Mouse (Mus musculus): ENCODE measurements around the gene Spsb1. TPM values are rescaled to one million over a fixed set of nuclear protein-coding genes. Genes with fewer than 3 reads are reported as not detected.

Gene Spsb1
- 3.8 and 5.1 TPM in 2 replicates for polyA plus RNA-seq (2015; fragmentation: Nextera tagmentation; extraction: Ambion mirVana)

DNA sequence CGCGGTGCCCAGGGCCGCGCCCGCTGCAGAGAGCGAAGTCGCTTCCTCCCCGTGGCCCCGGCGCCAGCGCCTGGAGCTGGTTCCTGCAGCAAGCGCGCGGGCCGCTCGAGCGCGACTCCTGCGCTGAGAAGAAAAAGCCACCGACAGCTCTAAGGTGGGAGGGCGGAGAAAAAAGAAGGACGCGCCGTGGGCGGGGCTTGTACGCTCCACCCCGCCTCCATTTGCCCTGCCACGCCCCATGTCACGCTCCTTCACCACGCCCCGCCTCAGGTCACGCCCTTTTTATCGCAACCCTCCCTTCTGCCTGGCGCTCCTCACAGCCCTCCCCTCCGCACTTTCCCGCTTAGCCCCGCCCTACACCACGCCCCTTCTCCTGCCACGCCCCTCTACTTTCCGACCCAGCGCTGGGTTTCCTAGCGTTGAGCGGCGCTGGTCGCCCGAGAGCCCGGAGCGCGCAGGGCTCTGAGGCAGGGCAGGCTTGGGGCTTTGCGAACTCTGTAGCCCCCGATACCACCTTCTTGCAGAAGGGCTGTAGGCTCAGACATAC is at the start of gene Spsb1:
TSS of gene Spsb1 (minus strand) at position 151 of the 547 bp plus-strand sequence.
- ATAC-seq, result peak; percentile 73
- no peaks in the 10 kb centered on the region for H3K36me3 ChIP-seq (ENCODE audit: control insufficient read depth, insufficient read depth, low read length)
- whole genome bisulfite sequencing, result under 1% methylated on average over 50 of the region's 51 CpGs
- peak within 1 kb of the TSS; percentile 59 for H3K4me3 ChIP-seq (ENCODE audit: low read depth, low read length)
- H3K4me1 ChIP-seq (ENCODE audit: control insufficient read depth, insufficient read depth, low read length), result peaks cover 13% of the 10 kb centered on the region
- H3K9me3 ChIP-seq (replicated peaks; ENCODE audit: control insufficient read depth, low read length, poor library complexity, severe bottlenecking), result no peaks in the 10 kb centered on the region
- peaks cover 31% of the 10 kb centered on the region for H3K27me3 ChIP-seq (ENCODE audit: control insufficient read depth, insufficient read depth, low read depth, low read length)
- H3K4me2 ChIP-seq (ENCODE audit: low read length), result peak within 1 kb of the TSS; percentile 99
- peak within 1 kb of the TSS; percentile 64 for H3K9ac ChIP-seq (ENCODE audit: low read depth, low read length)
- H3K27ac ChIP-seq (ENCODE audit: low read length), result no peak within 1 kb of the TSS

DNA sequence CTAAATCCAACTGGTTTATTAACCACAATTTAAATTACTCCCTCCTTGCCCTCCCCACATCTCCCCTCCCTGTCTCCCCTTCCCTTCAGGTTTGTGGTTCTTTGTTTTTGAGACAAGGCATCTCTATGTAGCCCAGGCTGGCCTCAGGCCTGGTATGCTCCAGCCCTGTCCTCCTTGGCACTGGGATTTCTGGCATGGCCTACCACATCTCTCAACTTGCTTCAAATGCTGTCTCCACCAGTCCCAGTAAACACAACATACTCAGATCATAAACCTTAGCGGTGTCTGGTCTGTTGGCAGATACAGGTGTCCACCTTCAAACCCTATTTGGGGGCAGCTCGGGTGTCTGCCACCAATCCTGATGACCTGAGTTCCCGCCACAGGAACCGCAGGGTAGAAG is 48.8 kb upstream of the Spsb1 start:
- ATAC-seq, result no peak
- Histone ChIP-seq H3K27me3 (ENCODE audit: control insufficient read depth, insufficient read depth, low read depth, low read length) (no peaks in the 10 kb centered on the region), H3K27ac (ENCODE audit: low read length) (no peak overlapping the region), H3K4me3 (ENCODE audit: low read depth, low read length) (no peak overlapping the region), H3K9ac (ENCODE audit: low read depth, low read length) (no peak overlapping the region), H3K36me3 (ENCODE audit: control insufficient read depth, insufficient read depth, low read length) (no peaks in the 10 kb centered on the region), H3K4me2 (ENCODE audit: low read length) (no peak overlapping the region), H3K9me3 (replicated peaks; ENCODE audit: control insufficient read depth, low read length, poor library complexity, severe bottlenecking) (no peaks in the 10 kb centered on the region), H3K4me1 (ENCODE audit: control insufficient read depth, insufficient read depth, low read length) (peaks cover 5% of the 10 kb centered on the region; the same call in 1 of the 2 replicates)
- 84% methylated on average over 4 of the region's 4 CpGs for WGBS

DNA sequence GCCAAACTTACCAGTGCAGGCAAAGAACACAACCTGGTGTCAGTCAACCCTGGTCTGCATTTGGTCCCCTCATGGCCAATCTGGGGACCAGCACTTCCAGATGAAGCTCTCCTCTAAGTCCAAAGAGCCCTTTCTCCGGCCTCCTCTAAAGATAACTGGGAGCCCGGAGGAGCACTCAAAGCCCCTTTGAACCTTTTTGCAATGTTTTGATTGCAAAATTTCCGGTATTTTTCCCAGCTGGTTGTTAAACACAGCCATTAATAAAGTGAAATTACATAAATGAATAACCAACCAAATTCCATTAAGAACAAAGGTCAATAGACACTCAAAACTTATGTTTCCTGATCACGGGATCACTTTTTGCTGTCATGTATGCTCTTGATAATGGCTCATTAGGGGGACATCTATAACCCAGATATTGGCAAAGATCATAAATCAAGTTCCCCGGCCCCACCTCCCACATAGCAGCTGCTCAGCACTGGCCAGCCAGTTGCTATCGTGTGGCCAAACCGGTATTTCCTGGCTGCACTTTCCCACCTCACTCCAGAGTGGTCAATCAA is 48.3 kb upstream of the Spsb1 start:
- no peak for ATAC-seq
- no peaks in the 10 kb centered on the region for H3K36me3 ChIP-seq (ENCODE audit: control insufficient read depth, insufficient read depth, low read length)
- no peak overlapping the region for H3K9ac ChIP-seq (ENCODE audit: low read depth, low read length)
- no peaks in the 10 kb centered on the region for H3K27me3 ChIP-seq (ENCODE audit: control insufficient read depth, insufficient read depth, low read depth, low read length)
- 77% methylated on average over 7 of the region's 7 CpGs for WGBS
- H3K4me1 ChIP-seq (ENCODE audit: control insufficient read depth, insufficient read depth, low read length), result peaks cover 3% of the 10 kb centered on the region; the same call in 1 of the 2 replicates
- H3K9me3 ChIP-seq (replicated peaks; ENCODE audit: control insufficient read depth, low read length, poor library complexity, severe bottlenecking), result no peaks in the 10 kb centered on the region
- H3K4me2 ChIP-seq (ENCODE audit: low read length), result no peak overlapping the region
- H3K27ac ChIP-seq (ENCODE audit: low read length), result no peak overlapping the region
- H3K4me3 ChIP-seq (ENCODE audit: low read depth, low read length), result no peak overlapping the region

DNA sequence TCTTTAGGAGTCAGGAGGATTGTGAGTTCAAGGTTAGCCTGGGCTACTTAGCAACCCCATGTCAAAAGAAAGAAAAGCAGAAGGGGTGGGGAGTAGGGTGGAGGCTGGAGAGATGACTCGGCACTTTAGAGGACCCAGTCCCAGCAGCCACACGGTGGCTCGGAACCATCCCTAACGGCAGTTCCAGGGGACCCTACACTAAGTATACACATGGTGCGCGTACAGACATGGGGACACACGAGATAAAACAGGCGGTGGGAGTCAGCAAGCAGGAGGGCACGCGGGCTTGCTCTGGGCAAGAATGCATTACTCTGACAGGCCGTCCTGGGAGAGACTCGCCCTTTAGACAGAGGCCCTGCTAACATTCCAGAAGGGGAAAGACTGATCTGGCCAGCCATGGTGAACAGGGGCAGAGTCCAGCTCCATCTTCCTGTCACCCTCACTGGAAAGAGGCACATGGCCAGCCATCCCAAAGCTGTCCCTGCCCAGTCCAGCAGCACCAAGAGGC is 47.2 kb upstream of the Spsb1 start:
- Histone ChIP-seq H3K27me3 (ENCODE audit: control insufficient read depth, insufficient read depth, low read depth, low read length) (no peaks in the 10 kb centered on the region), H3K4me1 (ENCODE audit: control insufficient read depth, insufficient read depth, low read length) (no peaks in the 10 kb centered on the region), H3K4me3 (ENCODE audit: low read depth, low read length) (no peak overlapping the region), H3K9ac (ENCODE audit: low read depth, low read length) (no peak overlapping the region), H3K9me3 (replicated peaks; ENCODE audit: control insufficient read depth, low read length, poor library complexity, severe bottlenecking) (no peaks in the 10 kb centered on the region), H3K4me2 (ENCODE audit: low read length) (no peak overlapping the region), H3K36me3 (ENCODE audit: control insufficient read depth, insufficient read depth, low read length) (no peaks in the 10 kb centered on the region), H3K27ac (ENCODE audit: low read length) (no peak overlapping the region)
- 79% methylated on average over 12 of the region's 12 CpGs for WGBS
- ATAC-seq, result no peak

DNA sequence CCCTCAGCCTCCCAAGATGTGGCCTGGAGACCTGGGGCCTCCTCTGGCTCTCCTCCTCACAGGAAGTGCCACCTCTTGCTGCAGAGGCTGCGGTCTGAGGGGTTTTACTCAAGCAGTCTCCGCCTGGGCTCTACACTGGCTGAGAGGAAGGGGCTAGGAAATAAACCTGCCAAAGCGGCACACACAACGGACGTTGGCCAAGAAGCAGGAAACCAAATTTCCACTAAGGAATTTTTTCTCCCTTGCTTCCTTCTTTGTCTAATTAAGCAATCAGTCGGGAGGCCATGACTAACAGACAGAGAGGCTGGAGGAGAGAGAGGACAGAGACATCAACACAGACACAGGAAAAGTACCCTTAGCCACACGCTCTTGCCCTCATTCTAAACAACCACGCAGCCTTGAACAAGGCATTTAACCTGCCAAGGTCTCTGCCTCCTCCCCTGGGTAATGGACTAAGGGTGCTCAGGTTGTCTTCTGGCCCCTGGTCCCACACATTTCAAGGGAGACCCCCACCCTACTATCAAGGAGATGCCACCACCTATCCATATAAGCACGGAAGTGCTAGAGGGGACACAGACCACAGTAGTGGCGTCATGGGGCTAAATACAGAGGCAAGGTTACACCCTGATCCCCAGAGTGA is 46.5 kb upstream of the Spsb1 start:
- no peaks in the 10 kb centered on the region for H3K36me3 ChIP-seq (ENCODE audit: control insufficient read depth, insufficient read depth, low read length)
- no peak overlapping the region for H3K27ac ChIP-seq (ENCODE audit: low read length)
- no peak overlapping the region for H3K4me2 ChIP-seq (ENCODE audit: low read length)
- H3K4me1 ChIP-seq (ENCODE audit: control insufficient read depth, insufficient read depth, low read length), result no peaks in the 10 kb centered on the region
- ATAC-seq, result no peak
- no peaks in the 10 kb centered on the region for H3K9me3 ChIP-seq (replicated peaks; ENCODE audit: control insufficient read depth, low read length, poor library complexity, severe bottlenecking)
- H3K9ac ChIP-seq (ENCODE audit: low read depth, low read length), result no peak overlapping the region
- no peaks in the 10 kb centered on the region for H3K27me3 ChIP-seq (ENCODE audit: control insufficient read depth, insufficient read depth, low read depth, low read length)
- H3K4me3 ChIP-seq (ENCODE audit: low read depth, low read length), result no peak overlapping the region
- WGBS, result 74% methylated on average over 10 of the region's 10 CpGs

DNA sequence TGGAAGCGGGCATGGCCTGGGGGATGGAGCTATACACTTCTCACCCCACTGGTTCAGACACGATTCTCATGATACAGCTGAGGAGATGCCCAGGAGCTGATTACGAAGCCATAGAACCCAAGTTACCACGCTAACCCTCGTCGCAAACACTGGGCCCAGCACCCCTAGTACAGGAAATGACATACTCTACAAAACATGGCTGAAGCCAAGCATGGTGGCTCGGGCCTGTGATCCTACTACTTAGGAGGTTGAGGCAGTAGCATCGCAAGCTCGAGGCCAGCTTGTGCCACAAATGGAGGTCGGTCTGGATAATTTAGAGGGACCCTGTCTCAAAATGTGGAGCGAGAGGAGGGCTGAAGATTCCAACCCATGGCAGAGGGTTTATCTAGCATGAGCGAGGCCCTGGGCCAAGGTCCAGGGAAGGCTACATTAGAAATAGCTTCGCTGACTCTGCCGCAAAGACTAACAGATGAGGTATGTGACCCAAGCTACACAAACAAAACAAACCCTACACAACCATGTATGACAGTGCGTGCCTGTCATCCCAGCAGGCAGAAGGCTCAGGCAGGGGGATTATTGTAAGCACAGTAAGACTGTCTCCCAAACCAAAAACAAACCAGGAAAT is 45.2 kb upstream of the Spsb1 start:
- H3K4me2 ChIP-seq (ENCODE audit: low read length), result no peak overlapping the region
- no peak for ATAC-seq
- WGBS, result 91% methylated on average over 15 of the region's 15 CpGs

DNA sequence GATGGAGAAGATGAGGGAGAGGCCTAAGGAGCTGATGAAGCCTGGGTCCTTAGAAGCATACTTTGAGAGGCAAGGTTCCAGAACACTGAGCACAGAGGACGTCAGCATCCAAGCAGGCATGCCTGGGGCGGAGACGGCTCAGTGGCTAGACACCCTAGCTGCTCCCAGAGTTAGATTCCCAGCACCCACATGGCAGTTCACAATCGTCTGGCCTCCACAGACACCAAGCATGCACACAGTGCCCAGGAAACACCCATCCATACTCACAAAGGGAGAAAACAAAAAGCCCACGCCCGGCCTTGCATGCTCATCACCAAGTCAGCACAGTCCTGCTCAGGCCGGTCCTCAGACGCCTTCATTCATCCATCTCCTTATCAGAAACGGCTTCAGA is 44.7 kb upstream of the Spsb1 start:
- 64% methylated on average over 9 of the region's 9 CpGs for WGBS
- no peaks in the 10 kb centered on the region for H3K27me3 ChIP-seq (ENCODE audit: control insufficient read depth, insufficient read depth, low read depth, low read length)
- no peaks in the 10 kb centered on the region for H3K9me3 ChIP-seq (replicated peaks; ENCODE audit: control insufficient read depth, low read length, poor library complexity, severe bottlenecking)

More for the DNA sequence above, 45.2 kb upstream of the Spsb1 start:
- Histone ChIP-seq H3K4me3 (ENCODE audit: low read depth, low read length) (no peak overlapping the region), H3K9ac (ENCODE audit: low read depth, low read length) (no peak overlapping the region), H3K36me3 (ENCODE audit: control insufficient read depth, insufficient read depth, low read length) (no peaks in the 10 kb centered on the region), H3K9me3 (replicated peaks; ENCODE audit: control insufficient read depth, low read length, poor library complexity, severe bottlenecking) (no peaks in the 10 kb centered on the region), H3K27ac (ENCODE audit: low read length) (no peak overlapping the region), H3K4me1 (ENCODE audit: control insufficient read depth, insufficient read depth, low read length) (no peaks in the 10 kb centered on the region), H3K27me3 (ENCODE audit: control insufficient read depth, insufficient read depth, low read depth, low read length) (no peaks in the 10 kb centered on the region)

DNA sequence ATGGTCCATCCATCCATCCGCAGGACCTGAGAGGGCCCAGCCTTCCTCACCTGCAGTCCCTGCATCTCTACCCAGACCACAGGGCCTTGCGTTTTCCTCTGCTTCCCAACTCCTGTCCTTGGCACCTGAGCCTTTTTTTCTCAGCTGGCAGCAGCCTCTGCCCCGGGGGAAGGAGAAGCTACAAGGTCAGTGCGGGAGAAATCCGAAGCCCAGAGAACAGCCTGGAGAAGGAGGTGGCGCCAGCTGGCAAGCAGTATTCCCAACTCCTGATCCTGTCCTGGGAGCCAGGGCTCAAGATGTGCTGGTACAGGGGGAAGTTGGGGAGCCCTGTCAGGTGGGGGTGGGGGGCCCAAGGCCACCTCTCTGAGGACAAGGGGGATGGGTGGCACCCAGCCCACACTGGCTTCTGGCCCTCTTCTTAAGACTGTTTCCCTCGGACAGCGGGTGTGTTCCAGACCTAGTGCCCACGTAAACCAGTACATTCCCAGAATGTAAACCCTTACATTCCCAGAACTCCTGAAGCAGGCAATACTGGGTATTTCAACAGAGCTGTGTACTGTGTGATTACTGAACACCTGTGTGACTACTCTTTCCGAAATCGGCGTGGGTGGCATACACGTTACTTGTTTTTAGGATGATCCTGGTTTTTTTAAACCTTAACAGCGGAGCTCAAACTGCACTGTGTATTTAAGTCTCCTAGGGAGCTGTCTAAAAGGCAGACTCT is 44.1 kb upstream of the Spsb1 start:
- Histone ChIP-seq H3K9ac (ENCODE audit: low read depth, low read length) (no peak overlapping the region), H3K36me3 (ENCODE audit: control insufficient read depth, insufficient read depth, low read length) (no peaks in the 10 kb centered on the region), H3K27ac (ENCODE audit: low read length) (no peak overlapping the region), H3K9me3 (replicated peaks; ENCODE audit: control insufficient read depth, low read length, poor library complexity, severe bottlenecking) (no peaks in the 10 kb centered on the region), H3K4me3 (ENCODE audit: low read depth, low read length) (no peak overlapping the region), H3K4me2 (ENCODE audit: low read length) (no peak overlapping the region), H3K4me1 (ENCODE audit: control insufficient read depth, insufficient read depth, low read length) (no peaks in the 10 kb centered on the region), H3K27me3 (ENCODE audit: control insufficient read depth, insufficient read depth, low read depth, low read length) (no peaks in the 10 kb centered on the region)
- no peak for ATAC-seq
- 88% methylated on average over 14 of the region's 14 CpGs for WGBS

More for the DNA sequence above, 44.7 kb upstream of the Spsb1 start:
- no peaks in the 10 kb centered on the region for H3K36me3 ChIP-seq (ENCODE audit: control insufficient read depth, insufficient read depth, low read length)
- no peak overlapping the region for H3K4me3 ChIP-seq (ENCODE audit: low read depth, low read length)
- no peak overlapping the region for H3K4me2 ChIP-seq (ENCODE audit: low read length)
- H3K9ac ChIP-seq (ENCODE audit: low read depth, low read length), result no peak overlapping the region
- no peak overlapping the region for H3K27ac ChIP-seq (ENCODE audit: low read length)
- no peaks in the 10 kb centered on the region for H3K4me1 ChIP-seq (ENCODE audit: control insufficient read depth, insufficient read depth, low read length)
- no peak for ATAC-seq

Measured in midbrain, embryonic 16.5 days (tissue).